Mouse (Mus musculus) C2C12 (cell line): Measurements from ENCODE around the gene Gclm. TPM values are rescaled to one million over a fixed set of nuclear protein-coding genes. Genes with fewer than 3 reads are reported as not detected.
"Not testable (repeated sequence)": the region's sequence is repeated elsewhere in the genome, so short reads cannot be mapped to it uniquely, and the experiment has no call there.

Source experiments
- H3K27me3 ChIP-seq: one replicate; pipeline ENCODE4 v1.6.1; 2011; ENCODE audit not compliant: control insufficient read depth, insufficient read depth, insufficient read length
- H3K36me3 ChIP-seq: one replicate; pipeline ENCODE4 v1.6.1; 2011; ENCODE audit not compliant: control insufficient read depth, insufficient read depth
- H3K4me3 ChIP-seq: one replicate; pipeline ENCODE4 v1.5.1; 2011; ENCODE audit warnings: mild to moderate bottlenecking, control low read depth; ENCODE audit not compliant: poor library complexity, insufficient read depth, severe bottlenecking
- H3K79me2 ChIP-seq: one replicate; pipeline ENCODE4 v1.6.1; 2011; ENCODE audit not compliant: control insufficient read depth, insufficient read depth
- H3K79me3 ChIP-seq: one replicate; pipeline ENCODE4 v1.6.1; 2011; ENCODE audit warnings: low read depth, control low read depth
- H3ac ChIP-seq: one replicate; pipeline ENCODE3; 2011; ENCODE audit warnings: low read depth; ENCODE audit not compliant: control insufficient read depth, insufficient read length
- CEBPB ChIP-seq: IDR thresholded peaks from one replicate; pipeline ENCODE4 v1.6.1; 2011; ENCODE audit warnings: low read depth, mild to moderate bottlenecking, control low read depth, moderate library complexity
- CTCF ChIP-seq: IDR thresholded peaks from one replicate; pipeline ENCODE4 v1.5.1; 2011; ENCODE audit not compliant: control insufficient read depth, insufficient read depth, insufficient read length
- FOSL1 ChIP-seq: IDR thresholded peaks from one replicate; pipeline ENCODE4 v1.8.0; 2011; ENCODE audit warnings: mild to moderate bottlenecking, low read length; ENCODE audit not compliant: poor library complexity, insufficient read depth, severe bottlenecking
- MAX ChIP-seq: IDR thresholded peaks from one replicate; pipeline ENCODE4 v1.6.1; 2011; ENCODE audit warnings: mild to moderate bottlenecking, control low read depth
- MYOD1 ChIP-seq: IDR thresholded peaks from one replicate; pipeline ENCODE4 v1.6.1; 2011; ENCODE audit warnings: low read depth; ENCODE audit not compliant: control insufficient read depth, insufficient read length
- MYOG ChIP-seq: IDR thresholded peaks from one replicate; pipeline ENCODE4 v1.6.1; 2011; ENCODE audit not compliant: control insufficient read depth, insufficient read length; ENCODE audit errors: extremely low read depth
- USF1 ChIP-seq: IDR thresholded peaks from one replicate; pipeline ENCODE4 v1.6.1; 2011; ENCODE audit warnings: low read depth, mild to moderate bottlenecking, control low read depth, moderate library complexity
- polyA plus RNA-seq: library from polyadenylated mRNA; unstranded; fragments of >200 nt; fragmentation: generic; extraction: Trizol; gene quantifications from one replicate; pipeline ENCODE4 v1.2.1, GENCODE M21; 2012; ENCODE audit warnings: missing spikeins

Gclm gene
- polyA plus RNA-seq, 1 experiment: 84.0 TPM

DNA sequence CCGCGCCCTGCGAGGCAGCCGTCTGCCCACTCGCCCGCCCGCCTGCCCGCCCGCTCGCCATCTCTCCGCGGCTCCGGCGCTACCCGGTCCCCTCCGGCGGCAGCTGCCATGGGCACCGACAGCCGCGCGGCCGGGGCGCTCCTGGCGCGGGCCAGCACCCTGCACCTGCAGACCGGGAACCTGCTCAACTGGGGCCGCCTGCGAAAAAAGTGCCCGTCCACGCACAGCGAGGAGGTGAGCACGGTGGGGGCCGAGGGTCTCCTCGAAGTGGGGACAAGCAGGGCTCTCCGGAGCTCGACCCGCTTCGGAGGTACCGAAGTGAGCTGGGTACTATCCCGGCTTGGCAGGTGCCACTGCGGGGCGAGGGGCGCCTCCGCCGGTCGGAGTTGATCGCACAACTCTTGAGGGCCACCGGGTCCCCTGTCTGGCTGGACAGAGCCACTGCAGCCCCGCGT lies 548 bp downstream of the Gclm start:
- Histone ChIP-seq H3K4me3 (peak overlapping the region; percentile 70), H3K79me2 (peaks cover 52% of the 10 kb centered on the region), H3ac (peak overlapping the region; percentile 60), H3K36me3 (peaks cover 9% of the 10 kb centered on the region), H3K79me3 (peaks cover 46% of the 10 kb centered on the region), H3K27me3 (no peaks in the 10 kb centered on the region)
- TF ChIP-seq MYOD1 (no peak), CEBPB (no peak), FOSL1 (no peak), MYOG (no peak), MAX (no peak), USF1 (no peak), CTCF (no peak)

DNA sequence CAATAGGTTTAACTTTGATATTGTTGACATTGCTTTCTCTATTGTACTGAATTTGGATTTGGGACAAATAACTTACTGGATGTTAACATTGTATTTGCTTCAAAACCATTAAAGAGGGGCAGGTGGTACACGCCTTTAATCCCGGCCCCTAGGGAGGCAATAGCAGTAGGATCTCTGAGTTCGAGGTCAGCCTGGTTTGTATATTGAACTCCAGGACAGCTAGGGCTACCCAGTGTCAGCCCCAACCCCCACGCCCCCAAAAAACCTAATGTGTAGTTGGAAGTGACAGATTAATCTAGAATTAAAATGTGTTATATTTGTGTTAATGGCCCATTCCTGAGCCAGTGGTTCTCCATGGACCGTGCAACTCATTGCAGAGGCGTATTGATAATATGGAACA lies 1.0 kb downstream of the Gclm start:
- peak overlapping the region; percentile 70 for H3K4me3 ChIP-seq

DNA sequence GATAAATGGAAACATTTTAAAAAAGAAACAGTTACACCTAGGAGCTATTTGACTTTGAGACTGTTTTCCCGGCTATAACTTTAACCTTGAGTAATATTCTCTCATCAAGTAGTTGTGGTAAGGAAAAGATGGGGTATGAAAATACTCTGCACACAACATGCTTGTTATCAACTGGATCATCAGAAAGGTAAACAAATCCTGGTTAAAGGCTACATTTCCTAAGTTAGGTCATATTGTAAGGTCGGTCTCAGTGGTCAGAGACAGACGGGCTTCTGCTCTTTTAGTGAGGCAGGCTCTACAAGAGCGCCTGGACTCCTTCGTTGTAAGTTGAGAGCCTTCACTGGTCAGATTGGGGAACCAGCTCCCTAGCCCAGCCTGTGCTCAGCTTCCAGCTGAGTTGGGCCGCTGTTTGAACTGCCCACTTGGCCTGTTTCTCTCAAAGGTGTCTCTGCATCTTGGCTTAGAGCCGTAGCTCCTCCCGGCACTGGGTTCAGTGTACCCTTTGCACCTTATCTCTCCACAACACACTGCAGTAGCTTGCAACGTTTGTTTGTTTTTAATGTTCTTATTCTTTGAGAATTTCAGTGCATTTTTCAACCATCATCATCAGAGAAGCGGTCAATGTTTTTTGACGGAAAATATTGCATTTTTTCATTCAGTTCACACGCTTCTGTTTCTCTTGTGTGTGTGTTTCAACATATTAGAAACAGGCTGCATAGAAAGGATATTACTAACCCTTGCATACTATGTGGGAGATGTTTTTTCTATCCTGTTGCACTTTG lies 1.8 kb downstream of the Gclm start:
- H3K36me3 ChIP-seq: peaks cover 11% of the 10 kb centered on the region
- peaks cover 58% of the 10 kb centered on the region for H3K79me3 ChIP-seq
- TF ChIP-seq CTCF: no peak
- H3ac ChIP-seq: peak overlapping the region; percentile 74
- H3K27me3 ChIP-seq: no peaks in the 10 kb centered on the region
- peaks cover 65% of the 10 kb centered on the region for H3K79me2 ChIP-seq
- peak overlapping the region; percentile 70 for H3K4me3 ChIP-seq

More for the DNA sequence above, 1.0 kb downstream of the Gclm start:
- peaks cover 57% of the 10 kb centered on the region for H3K79me2 ChIP-seq
- no peaks in the 10 kb centered on the region for H3K27me3 ChIP-seq
- peak overlapping the region; percentile 40 for H3ac ChIP-seq
- peaks cover 51% of the 10 kb centered on the region for H3K79me3 ChIP-seq
- peaks cover 11% of the 10 kb centered on the region for H3K36me3 ChIP-seq
- TF ChIP-seq USF1: no peak
- TF ChIP-seq CEBPB: no peak
- TF ChIP-seq FOSL1: no peak
- no peak for TF ChIP-seq MYOD1
- no peak for TF ChIP-seq MAX
- TF ChIP-seq MYOG: no peak
- TF ChIP-seq CTCF: no peak

DNA sequence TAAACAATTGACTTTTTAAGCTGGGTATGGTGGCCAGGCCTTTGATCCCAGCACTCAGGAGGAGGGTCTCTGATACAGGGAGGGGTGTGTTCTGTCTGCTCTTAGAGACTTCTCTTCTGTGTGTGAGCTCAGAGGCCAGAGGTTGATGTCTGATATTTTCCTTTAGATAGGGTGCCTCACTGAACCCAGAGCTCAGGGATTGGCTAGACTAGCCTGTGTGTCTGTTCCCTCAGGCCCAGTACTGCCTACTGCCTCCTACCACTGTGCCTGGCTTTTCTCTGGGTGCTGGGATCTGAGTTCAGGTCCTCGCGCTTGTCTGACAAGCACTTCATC lies 2.4 kb downstream of the Gclm start:
- peaks cover 11% of the 10 kb centered on the region for H3K36me3 ChIP-seq
- peaks cover 70% of the 10 kb centered on the region for H3K79me2 ChIP-seq
- H3K27me3 ChIP-seq: no peaks in the 10 kb centered on the region
- peaks cover 63% of the 10 kb centered on the region for H3K79me3 ChIP-seq
- H3K4me3 ChIP-seq: peak overlapping the region; percentile 70
- no peak overlapping the region for H3ac ChIP-seq
- TF ChIP-seq FOSL1 (no peak), MYOD1 (no peak), MYOG (no peak), CTCF (no peak), CEBPB (no peak), MAX (no peak), USF1 (no peak)

DNA sequence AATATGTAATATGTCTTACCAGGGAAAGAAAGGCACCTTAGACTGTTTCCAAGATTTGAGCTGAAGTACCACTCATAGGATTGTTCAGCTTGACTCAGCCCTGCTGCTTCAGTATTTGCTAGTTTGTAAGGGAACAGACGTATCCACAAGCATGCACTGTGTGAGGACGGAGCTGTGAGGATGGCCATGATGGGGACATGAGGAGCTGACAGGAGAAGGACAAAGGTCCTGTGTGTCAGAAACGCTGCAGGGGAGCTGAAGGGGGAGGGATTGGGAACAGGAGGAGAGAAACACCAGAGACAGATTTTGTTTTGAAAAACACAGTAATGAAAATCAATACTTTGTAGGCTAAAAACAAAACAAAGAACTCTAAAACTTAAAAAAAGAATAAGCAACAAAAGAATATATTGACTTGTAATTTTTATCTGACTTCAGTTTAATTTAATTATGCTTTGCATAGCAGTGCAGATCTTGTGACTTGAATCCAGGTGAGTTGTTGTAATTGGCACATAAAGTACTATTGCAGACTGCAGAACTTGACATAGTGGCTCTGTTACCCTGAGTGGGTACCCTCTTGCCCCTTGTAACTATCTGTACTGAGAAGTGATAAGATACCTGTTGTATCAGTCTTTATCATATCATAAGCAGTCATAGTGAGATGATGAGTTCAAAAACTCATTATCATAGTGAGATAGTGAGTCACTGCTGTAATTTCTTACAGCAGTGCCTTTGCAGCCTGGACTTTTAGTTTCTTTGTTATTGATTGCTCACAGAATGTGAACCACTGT lies 7.3 kb downstream of the Gclm start:
- Histone ChIP-seq H3ac (no peak overlapping the region), H3K36me3 (peaks cover 24% of the 10 kb centered on the region), H3K79me2 (peaks cover 91% of the 10 kb centered on the region), H3K79me3 (peaks cover 77% of the 10 kb centered on the region), H3K27me3 (no peaks in the 10 kb centered on the region), H3K4me3 (no peak overlapping the region)
- TF ChIP-seq CEBPB (no peak), FOSL1 (no peak), MYOD1 (no peak), CTCF (no peak)

DNA sequence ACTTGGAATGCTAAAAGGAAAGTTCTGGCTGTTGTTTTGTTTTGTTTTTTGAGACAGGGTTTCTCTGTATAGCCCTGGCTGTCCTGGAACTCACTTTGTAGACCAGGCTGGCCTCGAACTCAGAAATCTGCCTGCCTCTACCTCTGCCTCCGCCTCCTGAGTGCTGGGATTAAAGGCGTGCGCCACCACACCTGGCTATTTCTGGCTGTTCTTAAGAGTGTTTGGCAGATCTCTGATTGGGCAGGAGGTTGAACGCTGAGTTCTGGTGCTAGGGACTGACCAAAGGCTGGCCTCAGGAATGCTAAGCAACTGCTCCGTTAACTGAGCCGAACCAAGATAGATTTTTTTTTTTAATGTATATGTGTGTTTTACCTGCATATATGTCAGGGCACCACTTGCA lies 8.7 kb downstream of the Gclm start:
- not testable (repeated sequence) for H3ac ChIP-seq, H3K4me3 ChIP-seq, H3K27me3 ChIP-seq
- peaks cover 85% of the 10 kb centered on the region for H3K79me2 ChIP-seq
- peaks cover 63% of the 10 kb centered on the region for H3K79me3 ChIP-seq
- H3K36me3 ChIP-seq: peaks cover 38% of the 10 kb centered on the region
